Mouse (Mus musculus): Measurements from ENCODE around the gene Zfp93. TPM values are rescaled to one million over a fixed set of nuclear protein-coding genes. Genes with fewer than 3 reads are reported as not detected.

Gene Zfp93
- polyA plus RNA-seq, 2 experiments: 6.2 to 8.2 TPM

- TF ChIP-seq POLR2A (IDR thresholded peaks at IDR 0.05; ENCODE audit: borderline replicate concordance, extremely low read depth, insufficient read depth, insufficient read length): no peak
- H3K4me3 ChIP-seq (replicated peaks; ENCODE audit: low read length): no peak overlapping the region
- H3K4me1 ChIP-seq (ENCODE audit: control insufficient read depth, insufficient read depth, low read length): no peaks in the 10 kb centered on the region
- 45% methylated on average over 4 of the region's 4 CpGs for WGBS
- peaks cover 20% of the 10 kb centered on the region for H3K36me3 ChIP-seq (ENCODE audit: control insufficient read depth, insufficient read depth, low read length)
- peaks cover 4% of the 10 kb centered on the region; the same call in 1 of the 2 replicates for H3K9me3 ChIP-seq (ENCODE audit: control insufficient read depth, low read length)
- no peak overlapping the region for H3K9ac ChIP-seq (ENCODE audit: low read depth, low read length, severe bottlenecking)
- H3K27ac ChIP-seq (replicated peaks; ENCODE audit: low read depth, low read length): no peak overlapping the region
- no peak for DNase-seq (ENCODE audit: low spot score)
- no peaks in the 10 kb centered on the region for H3K27me3 ChIP-seq (ENCODE audit: control insufficient read depth, insufficient read depth, low read length)
- no peak for ATAC-seq (ENCODE audit: low FRiP score, low read depth)
- H3K4me2 ChIP-seq (replicated peaks; ENCODE audit: low read depth, low read length, severe bottlenecking): no peak overlapping the region
Observed at GRCm38 (mm10) chr7:24286090-24286489, 15.9 kb downstream of the Zfp93 start.

- DNase-seq (ENCODE audit: low spot score): no peak
- H3K36me3 ChIP-seq (ENCODE audit: control insufficient read depth, insufficient read depth, low read length): peaks cover 28% of the 10 kb centered on the region
- WGBS: 76% methylated on average over 4 of the region's 4 CpGs
Observed at GRCm38 (mm10) chr7:24286916-24287315, 16.7 kb downstream of the Zfp93 start.

GRCm38 (mm10) chr7:24287670-24288069 is 17.4 kb downstream of the Zfp93 start:
- Histone ChIP-seq H3K27me3 (ENCODE audit: control insufficient read depth, insufficient read depth, low read length) (no peaks in the 10 kb centered on the region), H3K4me2 (replicated peaks; ENCODE audit: low read depth, low read length, severe bottlenecking) (no peak overlapping the region), H3K4me3 (replicated peaks; ENCODE audit: low read length) (no peak overlapping the region), H3K9ac (ENCODE audit: low read depth, low read length, severe bottlenecking) (no peak overlapping the region), H3K4me1 (ENCODE audit: control insufficient read depth, insufficient read depth, low read length) (no peaks in the 10 kb centered on the region), H3K36me3 (ENCODE audit: control insufficient read depth, insufficient read depth, low read length) (peaks cover 36% of the 10 kb centered on the region), H3K27ac (replicated peaks; ENCODE audit: low read depth, low read length) (no peak overlapping the region), H3K9me3 (ENCODE audit: control insufficient read depth, low read length) (peaks cover 4% of the 10 kb centered on the region)
- no peak for DNase-seq (ENCODE audit: low spot score)
- whole genome bisulfite sequencing: 83% methylated on average over 5 of the region's 5 CpGs
- TF ChIP-seq POLR2A (IDR thresholded peaks at IDR 0.05; ENCODE audit: borderline replicate concordance, extremely low read depth, insufficient read depth, insufficient read length): no peak
- no peak for ATAC-seq (ENCODE audit: low FRiP score, low read depth)

More at GRCm38 (mm10) chr7:24286916-24287315, 16.7 kb downstream of the Zfp93 start:
- Histone ChIP-seq H3K4me2 (replicated peaks; ENCODE audit: low read depth, low read length, severe bottlenecking) (no peak overlapping the region), H3K27me3 (ENCODE audit: control insufficient read depth, insufficient read depth, low read length) (no peaks in the 10 kb centered on the region), H3K4me1 (ENCODE audit: control insufficient read depth, insufficient read depth, low read length) (no peaks in the 10 kb centered on the region), H3K4me3 (replicated peaks; ENCODE audit: low read length) (no peak overlapping the region), H3K9me3 (ENCODE audit: control insufficient read depth, low read length) (peaks cover 4% of the 10 kb centered on the region), H3K27ac (replicated peaks; ENCODE audit: low read depth, low read length) (no peak overlapping the region), H3K9ac (ENCODE audit: low read depth, low read length, severe bottlenecking) (no peak overlapping the region)
- TF ChIP-seq POLR2A (IDR thresholded peaks at IDR 0.05; ENCODE audit: borderline replicate concordance, extremely low read depth, insufficient read depth, insufficient read length): no peak
- ATAC-seq (ENCODE audit: low FRiP score, low read depth): no peak

GRCm38 (mm10) chr7:24288512-24288911 is 18.3 kb downstream of the Zfp93 start:
- H3K4me2 ChIP-seq (replicated peaks; ENCODE audit: low read depth, low read length, severe bottlenecking): no peak overlapping the region
- peaks cover 44% of the 10 kb centered on the region for H3K36me3 ChIP-seq (ENCODE audit: control insufficient read depth, insufficient read depth, low read length)
- no peak overlapping the region for H3K9ac ChIP-seq (ENCODE audit: low read depth, low read length, severe bottlenecking)
- H3K4me1 ChIP-seq (ENCODE audit: control insufficient read depth, insufficient read depth, low read length): no peaks in the 10 kb centered on the region
- WGBS: 87% methylated on average over 6 of the region's 6 CpGs
- TF ChIP-seq POLR2A (IDR thresholded peaks at IDR 0.05; ENCODE audit: borderline replicate concordance, extremely low read depth, insufficient read depth, insufficient read length): no peak
- no peak for DNase-seq (ENCODE audit: low spot score)
- H3K4me3 ChIP-seq (replicated peaks; ENCODE audit: low read length): no peak overlapping the region
- no peak overlapping the region for H3K27ac ChIP-seq (replicated peaks; ENCODE audit: low read depth, low read length)
- no peak for ATAC-seq (ENCODE audit: low FRiP score, low read depth)
- peaks cover 4% of the 10 kb centered on the region for H3K9me3 ChIP-seq (ENCODE audit: control insufficient read depth, low read length)
- no peaks in the 10 kb centered on the region for H3K27me3 ChIP-seq (ENCODE audit: control insufficient read depth, insufficient read depth, low read length)

GRCm38 (mm10) chr7:24290106-24290693 is 20.0 kb downstream of the Zfp93 start:
- Histone ChIP-seq H3K9me3 (ENCODE audit: control insufficient read depth, low read length) (peaks cover 4% of the 10 kb centered on the region), H3K4me2 (replicated peaks; ENCODE audit: low read depth, low read length, severe bottlenecking) (no peak overlapping the region), H3K36me3 (ENCODE audit: control insufficient read depth, insufficient read depth, low read length) (peaks cover 61% of the 10 kb centered on the region), H3K4me3 (replicated peaks; ENCODE audit: low read length) (no peak overlapping the region), H3K9ac (ENCODE audit: low read depth, low read length, severe bottlenecking) (no peak overlapping the region), H3K27me3 (ENCODE audit: control insufficient read depth, insufficient read depth, low read length) (no peaks in the 10 kb centered on the region), H3K27ac (replicated peaks; ENCODE audit: low read depth, low read length) (no peak overlapping the region), H3K4me1 (ENCODE audit: control insufficient read depth, insufficient read depth, low read length) (no peaks in the 10 kb centered on the region)
- ATAC-seq (ENCODE audit: low FRiP score, low read depth) (no peak), DNase-seq (ENCODE audit: low spot score) (no peak)
- WGBS: 95% methylated on average over 4 of the region's 4 CpGs
- TF ChIP-seq POLR2A (IDR thresholded peaks at IDR 0.05; ENCODE audit: borderline replicate concordance, extremely low read depth, insufficient read depth, insufficient read length): no peak

Data from limb, embryonic 14.5 days (tissue).